Mouse (Mus musculus) midbrain, embryonic 13.5 days (tissue): Measurements from ENCODE around the gene Wars2. TPM values are rescaled to one million over a fixed set of nuclear protein-coding genes. Genes with fewer than 3 reads are reported as not detected.

Experiments
- ATAC-seq: fragments of 200-750 bp; cut with Nextera tagmentation; 2 replicates; pipeline ENCODE4 v1.8.0; 2017; ENCODE audit warnings: mild to moderate bottlenecking, moderate TSS enrichment, moderate library complexity
- H3K27ac ChIP-seq: fragments of 300-500 bp; sonication (generic); 2 replicates; pipeline ENCODE4 v1.5.1; 2015; ENCODE audit warnings: inconsistent platforms, mild to moderate bottlenecking, moderate library complexity
- H3K27me3 ChIP-seq: fragments of 300-500 bp; sonication (generic); 2 replicates; pipeline ENCODE4 v1.6.1; 2015; ENCODE audit warnings: mild to moderate bottlenecking, inconsistent platforms
- H3K36me3 ChIP-seq: fragments of 300-500 bp; sonication (generic); 2 replicates; pipeline ENCODE4 v1.6.1; 2015; ENCODE audit warnings: mild to moderate bottlenecking, inconsistent platforms
- H3K4me1 ChIP-seq: fragments of 300-500 bp; sonication (generic); replicated peaks from 2 replicates; pipeline ENCODE4 v1.6.1; 2015; ENCODE audit warnings: inconsistent platforms
- H3K4me2 ChIP-seq: fragments of 300-500 bp; sonication (generic); replicated peaks from 2 replicates; pipeline ENCODE4 v1.6.1; 2015; ENCODE audit warnings: moderate library complexity, mild to moderate bottlenecking, inconsistent platforms
- H3K4me3 ChIP-seq: fragments of 300-500 bp; sonication (generic); replicated peaks from 2 replicates; pipeline ENCODE4 v1.5.1; 2015; ENCODE audit warnings: mild to moderate bottlenecking, inconsistent platforms
- H3K9ac ChIP-seq: fragments of 300-500 bp; sonication (generic); replicated peaks from 2 replicates; pipeline ENCODE4 v1.6.1; 2015; ENCODE audit warnings: mild to moderate bottlenecking, inconsistent platforms
- H3K9me3 ChIP-seq: fragments of 300-500 bp; sonication (generic); 2 replicates; pipeline ENCODE4 v1.6.1; 2016; ENCODE audit warnings: mild to moderate bottlenecking, inconsistent platforms
- WGBS: fragments of 180-500 bp; shearing (Covaris S2); methylation state at CpG from one replicate; pipeline ENCODE4 v1.1.7; 2015; 5-methylcytosine and 5-hydroxymethylcytosine counted together
- polyA plus RNA-seq: library from polyadenylated mRNA; unstranded; fragments of >200 nt; fragmentation: Nextera tagmentation; extraction: Ambion mirVana; gene quantifications from 2 replicates; pipeline ENCODE4 v1.2.1, GENCODE M21; 2015

The Wars2 gene
- polyA plus RNA-seq, 1 experiment from 2014 or later, result 4.9 TPM

DNA sequence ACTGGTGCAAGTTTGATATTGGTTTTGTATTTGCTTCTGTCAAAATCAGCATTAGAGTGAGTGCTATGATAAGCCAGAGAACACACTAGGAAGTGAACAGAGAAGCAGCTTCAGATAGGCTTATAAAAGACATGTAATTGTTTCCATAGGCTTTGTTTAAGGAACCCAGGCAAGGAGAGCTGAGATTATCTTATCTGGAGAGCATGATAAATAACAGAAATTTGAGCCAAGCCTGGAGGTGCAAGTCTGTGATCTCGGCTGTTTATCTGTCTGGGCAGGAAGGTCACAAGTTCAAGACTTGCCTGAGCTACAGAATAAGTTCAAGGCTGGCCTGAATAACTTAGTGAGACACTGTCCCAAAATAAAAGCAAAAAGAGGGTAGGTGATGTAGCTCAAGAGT lies 67.5 kb downstream of the Wars2 start:
- H3K9me3 ChIP-seq, result no peaks in the 10 kb centered on the region
- no peak overlapping the region for H3K9ac ChIP-seq
- no peak overlapping the region for H3K4me3 ChIP-seq
- peaks cover 13% of the 10 kb centered on the region for H3K4me1 ChIP-seq
- WGBS, result 78% methylated on average over 1 of the region's 1 CpGs
- no peak for ATAC-seq
- H3K27me3 ChIP-seq, result no peaks in the 10 kb centered on the region
- no peak overlapping the region for H3K4me2 ChIP-seq
- H3K36me3 ChIP-seq, result no peaks in the 10 kb centered on the region
- no peak overlapping the region for H3K27ac ChIP-seq

DNA sequence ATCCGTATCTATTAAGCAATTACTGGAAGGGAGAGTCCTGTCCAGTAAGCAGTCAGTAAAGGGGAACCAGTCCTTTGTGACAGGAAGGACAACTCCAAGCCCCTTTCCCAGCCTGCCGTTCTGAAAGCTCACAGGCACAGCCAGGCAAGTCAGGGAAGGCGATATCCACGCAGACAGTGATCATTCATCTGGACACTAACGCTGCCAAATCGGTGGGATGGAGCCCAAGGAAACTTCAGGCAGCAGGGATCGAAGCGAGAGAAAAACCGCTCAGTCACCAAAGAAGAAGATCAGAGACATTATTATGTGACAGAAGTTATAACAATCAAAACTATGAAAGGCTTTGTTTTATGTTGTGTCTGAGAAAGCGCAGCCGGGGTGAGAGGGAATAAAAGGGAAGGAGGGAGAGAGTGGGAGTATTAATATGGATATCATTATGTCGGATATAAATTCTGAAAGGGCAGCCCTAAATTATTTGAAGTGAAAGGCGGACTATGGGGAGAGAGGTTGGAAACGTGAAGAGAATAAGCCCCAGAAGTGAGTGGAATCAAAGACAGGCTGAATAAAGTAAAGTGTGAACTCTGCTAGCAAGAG lies 70.3 kb downstream of the Wars2 start:
- Histone ChIP-seq H3K4me1 (peaks cover 13% of the 10 kb centered on the region), H3K36me3 (0 out of 2 replicates have a peak, but pooled peaks cover under 1% of the 10 kb centered on the region), H3K27me3 (no peaks in the 10 kb centered on the region), H3K27ac (no peak overlapping the region), H3K4me2 (0 out of 2 replicates have a peak overlapping the region, but pooled peaks have one; percentile 5), H3K9ac (no peak overlapping the region), H3K4me3 (no peak overlapping the region), H3K9me3 (no peaks in the 10 kb centered on the region)
- 41% methylated on average over 14 of the region's 14 CpGs for WGBS
- ATAC-seq, result 0 out of 2 replicates have a peak, but pooled peaks have one; percentile 17

DNA sequence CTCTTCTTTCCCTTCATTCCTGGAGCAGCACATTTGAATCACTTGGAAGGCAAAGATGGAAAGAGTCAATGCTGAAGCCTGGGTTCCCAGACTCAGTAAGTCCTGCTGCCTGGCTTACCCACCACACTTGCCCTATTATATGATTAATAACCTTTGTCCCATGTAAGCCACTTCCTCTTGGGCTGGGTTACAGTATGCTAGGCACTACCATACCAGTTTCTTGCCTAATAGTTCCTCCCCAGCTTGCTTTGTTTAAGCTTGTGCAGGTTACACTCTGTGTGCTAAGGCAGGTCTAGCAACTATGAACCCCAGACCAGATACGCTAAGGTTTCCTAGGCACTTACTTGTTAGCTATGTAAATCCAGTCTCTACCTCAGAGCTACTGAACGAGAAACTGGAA lies 86.9 kb downstream of the Wars2 start:
- no peak overlapping the region for H3K4me2 ChIP-seq
- no peak overlapping the region for H3K9ac ChIP-seq
- 74% methylated on average over 2 of the region's 2 CpGs for WGBS
- no peak overlapping the region for H3K4me3 ChIP-seq
- H3K36me3 ChIP-seq, result no peaks in the 10 kb centered on the region
- H3K4me1 ChIP-seq, result no peaks in the 10 kb centered on the region
- ATAC-seq, result no peak
- H3K27ac ChIP-seq, result no peak overlapping the region
- H3K9me3 ChIP-seq, result no peaks in the 10 kb centered on the region
- peaks cover 13% of the 10 kb centered on the region for H3K27me3 ChIP-seq

DNA sequence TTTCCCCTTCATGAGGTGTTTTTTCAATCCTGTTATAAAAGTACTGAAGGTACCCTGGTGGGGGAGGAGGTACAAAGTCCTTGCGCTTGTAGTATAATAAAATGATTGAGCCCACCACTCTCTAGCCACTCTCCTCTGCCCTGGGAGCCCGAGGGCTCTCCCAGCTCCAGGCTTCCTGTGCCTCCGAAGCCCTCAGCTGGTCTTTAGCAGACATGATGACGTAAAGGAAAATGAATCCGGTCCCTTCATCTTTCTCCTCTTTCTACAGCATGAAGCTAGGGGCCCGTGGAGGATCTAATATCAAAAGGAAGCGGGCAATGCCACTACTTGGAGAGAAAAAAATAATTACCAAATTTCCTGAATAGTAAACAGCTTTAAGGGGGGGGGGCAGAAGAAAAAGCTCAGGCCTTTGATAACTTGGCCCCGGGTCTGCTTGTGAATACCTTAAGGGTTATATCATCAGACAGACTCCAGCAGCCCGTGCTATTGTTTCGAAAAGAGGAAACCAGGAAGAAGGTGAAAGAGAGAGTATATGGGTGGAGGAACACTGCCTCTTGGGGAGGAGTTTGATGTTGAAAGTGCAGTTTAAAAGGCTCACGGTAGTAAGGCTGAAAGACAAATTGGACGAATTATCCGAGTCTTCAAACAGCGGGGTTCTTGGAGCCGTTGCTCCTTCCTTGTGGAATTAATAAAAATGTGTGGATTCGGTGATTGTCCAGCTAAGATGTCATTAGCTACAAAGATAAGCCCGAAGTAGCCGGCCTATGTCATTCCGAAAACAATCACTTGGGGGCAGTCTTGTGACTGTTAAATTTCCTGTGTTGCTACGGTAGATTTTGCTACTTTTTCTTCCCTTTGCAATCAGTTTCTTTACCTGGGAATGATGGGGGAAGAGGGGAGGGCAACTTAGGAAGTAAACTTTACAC lies 92.8 kb downstream of the Wars2 start:
- Histone ChIP-seq H3K27ac (no peak overlapping the region), H3K4me2 (0 out of 2 replicates have a peak overlapping the region, but pooled peaks have one; percentile 23), H3K36me3 (no peaks in the 10 kb centered on the region), H3K4me3 (peak overlapping the region; percentile 4; the same call in 1 of the 2 replicates), H3K9ac (no peak overlapping the region), H3K27me3 (peaks cover 69% of the 10 kb centered on the region), H3K4me1 (peaks cover 5% of the 10 kb centered on the region; the same call in 1 of the 2 replicates), H3K9me3 (no peaks in the 10 kb centered on the region)
- 12% methylated on average over 20 of the region's 20 CpGs for WGBS
- ATAC-seq, result peak; percentile 54; the same call in 1 of the 2 replicates

DNA sequence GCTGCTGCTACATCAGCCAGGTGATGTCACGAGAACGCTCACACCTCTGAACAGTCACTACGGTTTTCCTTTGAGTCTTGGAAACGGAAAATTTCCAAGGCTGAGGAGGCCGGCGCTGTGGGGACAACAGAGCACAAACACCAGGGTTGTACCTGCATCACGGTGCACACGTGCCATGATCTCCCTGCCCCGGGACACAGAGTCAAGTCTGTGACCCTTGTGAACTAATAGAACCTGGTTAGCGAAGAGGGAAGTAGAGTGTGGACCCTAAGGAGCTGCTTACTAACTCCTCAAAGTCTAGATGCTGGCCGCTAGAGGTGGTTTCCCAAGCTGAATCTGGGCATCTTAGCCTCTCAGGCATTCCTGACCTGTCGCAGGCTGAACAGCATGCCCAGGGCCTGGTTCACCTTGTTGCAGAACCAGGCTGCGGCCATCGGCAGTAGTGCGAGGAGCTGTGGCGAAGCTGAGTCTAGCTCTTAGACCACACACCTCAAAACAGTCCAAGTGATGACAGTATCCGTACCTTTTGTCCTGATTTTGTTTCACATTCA lies 93.5 kb downstream of the Wars2 start:
- Histone ChIP-seq H3K27ac (no peak overlapping the region), H3K4me3 (peak overlapping the region; percentile 4; the same call in 1 of the 2 replicates), H3K27me3 (peaks cover 77% of the 10 kb centered on the region), H3K9me3 (no peaks in the 10 kb centered on the region), H3K9ac (no peak overlapping the region), H3K4me1 (peaks cover 5% of the 10 kb centered on the region; the same call in 1 of the 2 replicates), H3K4me2 (0 out of 2 replicates have a peak overlapping the region, but pooled peaks have one; percentile 23), H3K36me3 (no peaks in the 10 kb centered on the region)
- 5% methylated on average over 17 of the region's 17 CpGs for WGBS
- ATAC-seq, result peak; percentile 71

DNA sequence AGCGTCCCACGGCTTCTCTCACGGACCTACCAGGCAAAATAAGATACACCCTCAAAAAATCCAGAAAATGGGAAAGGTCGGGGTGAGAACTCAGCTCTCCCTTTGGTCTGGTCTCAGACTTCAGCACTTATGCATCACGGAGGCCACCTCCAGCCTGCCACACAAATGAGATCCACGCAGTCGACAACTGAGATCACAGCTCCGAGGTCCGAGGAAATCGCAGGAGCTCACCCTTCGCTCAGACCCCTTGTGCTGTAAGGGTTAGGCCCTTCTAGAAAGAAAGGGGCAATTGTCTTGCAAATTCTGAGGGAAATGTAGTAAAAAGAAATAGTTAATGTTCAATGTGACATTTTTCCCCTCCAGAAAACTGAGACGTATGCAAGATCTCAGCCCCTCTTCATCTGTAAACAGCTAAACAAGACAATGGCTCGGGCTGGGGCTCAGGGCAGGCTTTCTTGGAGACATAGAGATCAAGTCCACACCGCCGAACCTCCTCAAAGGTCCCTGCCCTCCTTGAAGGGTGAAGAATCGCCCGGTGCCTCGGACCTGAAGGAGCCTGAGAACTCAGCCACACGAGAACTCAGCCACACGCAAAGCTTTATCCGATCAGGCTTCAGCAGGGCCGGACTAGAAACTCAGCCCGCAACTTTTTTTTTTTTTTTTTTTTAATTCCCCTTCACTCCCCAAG lies 94.4 kb downstream of the Wars2 start:
- peaks cover 85% of the 10 kb centered on the region for H3K27me3 ChIP-seq
- no peak overlapping the region for H3K4me2 ChIP-seq
- no peaks in the 10 kb centered on the region for H3K36me3 ChIP-seq
- H3K9me3 ChIP-seq, result no peaks in the 10 kb centered on the region
- 2% methylated on average over 23 of the region's 23 CpGs for WGBS
- peaks cover 5% of the 10 kb centered on the region; the same call in 1 of the 2 replicates for H3K4me1 ChIP-seq
- no peak overlapping the region for H3K4me3 ChIP-seq
- H3K9ac ChIP-seq, result no peak overlapping the region
- ATAC-seq, result no peak
- no peak overlapping the region for H3K27ac ChIP-seq

DNA sequence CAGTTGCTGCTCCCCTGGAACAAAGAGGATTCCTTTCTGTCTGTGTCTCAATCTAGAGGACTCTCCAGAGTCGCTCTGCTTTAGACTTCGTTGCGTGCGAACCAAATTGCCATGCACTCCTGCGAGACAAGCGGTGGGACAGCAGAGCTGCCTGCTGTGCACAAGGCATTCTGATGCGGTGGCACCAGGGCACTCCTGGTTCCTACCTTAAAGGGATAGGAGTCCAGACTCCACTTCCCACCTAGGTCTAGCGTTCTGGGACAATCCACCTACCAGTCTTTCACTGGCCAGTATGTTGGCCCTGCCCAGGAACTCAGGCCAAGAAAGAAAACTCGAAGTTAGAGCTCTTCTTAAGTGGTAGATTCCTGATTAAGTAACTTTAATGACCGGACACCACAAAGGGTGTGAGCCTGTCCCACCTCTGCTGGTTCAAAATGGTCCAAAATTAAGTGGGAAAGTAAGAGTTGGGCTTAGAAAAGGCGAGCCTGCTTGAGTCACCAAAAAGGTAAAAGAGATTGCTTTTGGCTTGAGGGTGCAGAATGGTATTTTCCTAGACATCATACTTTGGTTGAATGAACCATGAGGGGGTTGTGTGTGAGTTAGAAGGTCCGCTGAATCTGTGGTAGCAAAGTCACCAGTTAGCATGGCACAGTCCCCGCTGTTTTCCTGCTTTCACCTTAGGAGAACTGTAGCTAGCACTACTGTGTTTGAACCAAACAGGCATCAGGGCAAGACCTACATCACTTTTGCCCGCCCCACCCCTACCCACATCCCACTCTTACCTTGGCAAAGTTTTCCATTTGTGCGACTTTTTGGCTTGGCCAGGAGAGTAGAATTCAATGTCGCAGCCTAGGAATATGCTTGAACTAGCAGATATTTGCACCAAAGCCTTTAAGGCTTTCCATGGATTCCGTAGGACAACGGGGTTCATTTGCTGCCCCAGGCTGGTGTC lies 95.2 kb downstream of the Wars2 start:
- 2% methylated on average over 18 of the region's 18 CpGs for WGBS
- H3K27ac ChIP-seq, result no peak overlapping the region
- no peak for ATAC-seq

DNA sequence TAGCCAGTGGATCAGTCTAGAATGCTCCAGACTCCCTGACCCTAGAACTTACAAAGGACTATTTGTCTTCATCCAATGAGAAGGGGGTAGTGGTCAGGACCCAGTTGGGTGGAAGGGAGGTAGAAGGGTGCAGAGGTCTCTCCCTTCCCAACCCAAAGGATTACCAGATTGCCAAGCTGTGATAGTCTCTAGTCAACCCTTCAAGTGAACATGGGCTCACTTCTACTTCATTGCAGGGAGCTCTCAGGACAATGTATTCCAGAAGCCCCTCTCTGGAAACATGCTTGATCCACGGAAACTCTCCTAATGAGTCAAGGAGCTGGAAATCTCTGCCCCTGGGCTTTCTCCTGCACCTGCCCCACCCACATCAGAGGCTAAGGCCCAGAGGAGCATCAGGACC lies 97.8 kb downstream of the Wars2 start:
- no peak overlapping the region for H3K4me2 ChIP-seq
- no peak for ATAC-seq
- H3K4me1 ChIP-seq, result peaks cover 15% of the 10 kb centered on the region
- H3K4me3 ChIP-seq, result no peak overlapping the region
- H3K9ac ChIP-seq, result no peak overlapping the region
- 4% methylated on average over 1 of the region's 1 CpGs for WGBS
- peaks cover 98% of the 10 kb centered on the region for H3K27me3 ChIP-seq
- H3K9me3 ChIP-seq, result no peaks in the 10 kb centered on the region
- no peak overlapping the region for H3K27ac ChIP-seq
- no peaks in the 10 kb centered on the region for H3K36me3 ChIP-seq

More for the DNA sequence above, 95.2 kb downstream of the Wars2 start:
- Histone ChIP-seq H3K36me3 (no peaks in the 10 kb centered on the region), H3K27me3 (peaks cover 94% of the 10 kb centered on the region), H3K4me1 (peaks cover 10% of the 10 kb centered on the region), H3K4me2 (no peak overlapping the region), H3K9ac (no peak overlapping the region), H3K9me3 (no peaks in the 10 kb centered on the region), H3K4me3 (no peak overlapping the region)

DNA sequence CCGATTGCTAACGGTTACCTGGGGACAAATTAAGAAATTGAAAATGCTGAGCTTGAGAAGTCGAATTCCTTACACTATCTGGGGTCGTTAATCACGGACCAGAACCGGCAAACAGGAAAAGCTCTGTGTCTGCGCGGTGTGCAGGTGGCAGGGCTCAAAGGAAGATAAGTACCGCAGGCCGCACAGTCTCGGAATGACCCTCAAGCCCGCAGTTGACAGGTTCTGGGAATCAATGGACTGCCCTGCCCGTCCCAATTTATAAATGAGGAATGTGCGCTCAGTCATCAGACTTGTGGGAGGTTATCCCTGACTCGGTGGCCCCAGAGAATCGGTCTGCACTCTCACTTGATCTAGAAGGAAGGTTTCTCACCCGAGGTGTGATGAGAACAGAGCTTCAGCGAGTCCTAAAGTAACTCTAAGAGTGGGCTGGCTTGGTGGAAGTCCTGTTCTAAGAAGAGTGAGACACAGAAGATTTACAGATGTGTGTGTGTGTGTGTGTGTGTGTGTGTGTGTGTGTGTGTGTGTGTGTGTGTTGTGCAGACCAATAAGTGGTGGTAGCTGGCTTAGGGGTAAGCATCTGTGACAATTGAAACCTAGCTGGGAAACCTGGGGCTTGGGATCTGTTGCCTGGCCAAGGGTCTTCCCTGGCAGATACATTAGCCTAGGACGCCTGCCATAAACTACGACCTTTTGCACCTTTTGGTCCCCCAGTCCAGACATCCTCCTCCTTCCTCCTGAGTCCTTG lies 98.6 kb downstream of the Wars2 start:
- Histone ChIP-seq H3K9ac (no peak overlapping the region), H3K4me1 (peaks cover 11% of the 10 kb centered on the region), H3K27ac (no peak overlapping the region), H3K4me3 (no peak overlapping the region), H3K4me2 (no peak overlapping the region), H3K9me3 (no peaks in the 10 kb centered on the region), H3K27me3 (peaks cover 98% of the 10 kb centered on the region), H3K36me3 (no peaks in the 10 kb centered on the region)
- 1% methylated on average over 20 of the region's 20 CpGs for WGBS
- ATAC-seq, result no peak

DNA sequence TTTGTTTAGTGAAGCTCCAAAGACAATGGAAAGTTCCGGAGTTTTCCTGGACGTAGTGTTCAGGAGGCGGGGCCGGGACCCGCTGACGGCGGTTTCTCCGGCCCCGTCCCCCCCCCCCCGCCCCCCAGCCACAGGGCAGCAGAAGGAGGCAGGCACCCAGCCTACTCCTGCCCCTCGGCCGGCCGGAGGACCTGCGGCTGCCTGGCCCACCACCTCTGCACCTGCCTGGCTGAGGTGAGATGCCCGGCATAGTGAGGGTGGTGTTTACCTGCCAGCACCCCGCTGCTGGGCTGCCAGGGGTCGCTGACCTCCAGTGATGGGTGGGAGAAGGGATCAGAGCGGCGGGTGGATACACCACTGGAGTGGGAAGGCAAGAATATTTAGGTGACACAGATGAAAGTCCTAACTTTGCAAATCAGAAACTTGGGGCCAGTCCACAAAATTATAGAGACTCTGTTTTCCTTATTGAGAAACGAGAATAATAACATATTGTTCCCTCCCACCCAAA lies 99.4 kb downstream of the Wars2 start, which contains the start of gene Tbx15:
TSS of gene Tbx15 (plus strand) at position 169 of the 508 bp plus-strand sequence.
- WGBS, result 3% methylated on average over 20 of the region's 20 CpGs
- peaks cover 98% of the 10 kb centered on the region for H3K27me3 ChIP-seq
- H3K4me3 ChIP-seq, result no peak within 1 kb of the TSS
- no peaks in the 10 kb centered on the region for H3K9me3 ChIP-seq
- H3K36me3 ChIP-seq, result no peaks in the 10 kb centered on the region
- H3K4me2 ChIP-seq, result peak within 1 kb of the TSS; percentile 17; the same call in 1 of the 2 replicates
- H3K4me1 ChIP-seq, result peaks cover 10% of the 10 kb centered on the region
- ATAC-seq, result peak; percentile 38; the same call in 1 of the 2 replicates
- H3K9ac ChIP-seq, result no peak within 1 kb of the TSS
- no peak within 1 kb of the TSS for H3K27ac ChIP-seq
